Mouse (Mus musculus): Measurements from ENCODE around the gene Adamts17. TPM values are rescaled to one million over a fixed set of nuclear protein-coding genes. Genes with fewer than 3 reads are reported as not detected.

The Adamts17 gene
- polyA plus RNA-seq, 1 experiment from 2014 or later, result 4.7 TPM

DNA sequence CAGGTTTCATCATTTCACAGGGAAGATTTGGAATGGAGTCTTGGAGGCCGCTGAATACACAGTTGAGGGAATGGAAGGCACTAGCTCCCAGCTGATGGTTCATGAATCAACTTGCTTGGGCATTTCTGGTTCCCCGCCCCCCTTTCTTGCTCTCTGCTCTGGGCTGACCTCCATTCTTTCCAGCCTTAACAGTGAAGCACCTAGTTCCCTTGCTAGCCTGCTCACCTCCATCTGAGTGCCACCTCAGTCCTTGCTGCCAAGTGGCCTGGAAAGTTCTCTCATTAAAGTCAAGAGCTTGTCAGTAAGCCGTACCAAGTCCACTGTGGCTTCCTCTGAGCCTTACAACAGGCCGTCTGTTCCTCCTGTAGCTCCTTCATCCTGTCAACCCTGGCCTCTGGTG lies 52.6 kb downstream of the Adamts17 start:
- 0 out of 2 replicates have a peak, but pooled peaks cover 5% of the 10 kb centered on the region for H3K9me3 ChIP-seq
- 83% methylated on average over 4 of the region's 4 CpGs for WGBS
- H3K36me3 ChIP-seq, result no peaks in the 10 kb centered on the region
- H3K27ac ChIP-seq, result no peak overlapping the region
- H3K4me3 ChIP-seq, result no peak overlapping the region
- no peak overlapping the region for H3K9ac ChIP-seq
- no peaks in the 10 kb centered on the region for H3K27me3 ChIP-seq (replicated peaks)
- no peak overlapping the region for H3K4me2 ChIP-seq (replicated peaks)
- H3K4me1 ChIP-seq, result no peaks in the 10 kb centered on the region
- no peak for ATAC-seq (ENCODE audit: low FRiP score, low read depth)

DNA sequence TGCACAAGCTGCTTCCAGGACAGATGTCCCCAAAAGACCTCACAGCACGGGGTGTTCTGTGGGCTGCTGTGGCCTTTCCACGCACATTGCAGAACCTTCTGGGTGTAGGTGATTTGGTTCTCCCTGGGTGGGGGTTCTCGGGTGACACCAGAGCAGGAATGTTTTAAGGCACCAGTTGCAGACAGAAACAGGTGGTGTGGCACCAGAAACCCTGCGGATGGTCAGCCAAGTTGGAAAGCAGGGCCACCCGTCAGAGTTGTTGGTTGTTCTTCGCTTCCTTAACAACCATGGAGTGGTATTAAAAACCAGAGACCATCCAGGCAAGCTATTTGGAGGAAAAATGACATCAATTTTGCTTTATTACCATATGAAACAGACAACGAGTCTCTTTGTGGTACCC lies 62.8 kb downstream of the Adamts17 start:
- 0 out of 2 replicates have a peak, but pooled peaks cover under 1% of the 10 kb centered on the region for H3K9me3 ChIP-seq
- no peak overlapping the region for H3K27ac ChIP-seq
- no peak overlapping the region for H3K4me2 ChIP-seq (replicated peaks)
- whole genome bisulfite sequencing, result 78% methylated on average over 7 of the region's 7 CpGs
- no peaks in the 10 kb centered on the region for H3K27me3 ChIP-seq (replicated peaks)
- no peak for ATAC-seq (ENCODE audit: low FRiP score, low read depth)
- H3K36me3 ChIP-seq, result no peaks in the 10 kb centered on the region
- H3K9ac ChIP-seq, result no peak overlapping the region
- H3K4me1 ChIP-seq, result no peaks in the 10 kb centered on the region
- no peak overlapping the region for H3K4me3 ChIP-seq

DNA sequence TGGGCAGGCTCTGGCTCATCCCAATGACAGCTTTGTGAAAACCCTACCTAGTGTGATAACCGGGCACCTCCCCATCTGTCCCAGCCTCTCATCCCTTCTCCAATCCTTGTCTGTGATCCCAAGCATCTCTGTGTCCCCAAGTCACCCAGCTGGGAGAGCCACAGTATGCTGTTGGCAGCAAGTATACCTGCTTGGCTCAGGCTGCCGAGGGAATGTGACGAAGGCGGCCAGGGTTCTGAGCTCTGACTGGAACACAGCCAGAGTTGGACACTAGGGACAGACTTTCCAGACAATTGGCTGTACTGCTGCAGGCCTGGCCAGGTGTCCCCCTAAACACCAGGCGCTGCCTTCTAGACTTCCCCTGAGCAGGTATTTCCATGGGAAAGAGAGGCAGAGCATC lies 63.5 kb downstream of the Adamts17 start:
- Histone ChIP-seq H3K9me3 (no peaks in the 10 kb centered on the region), H3K27me3 (replicated peaks) (no peaks in the 10 kb centered on the region), H3K27ac (no peak overlapping the region), H3K4me1 (no peaks in the 10 kb centered on the region), H3K36me3 (no peaks in the 10 kb centered on the region), H3K9ac (no peak overlapping the region), H3K4me3 (no peak overlapping the region), H3K4me2 (replicated peaks) (no peak overlapping the region)
- WGBS, result 90% methylated on average over 5 of the region's 5 CpGs
- ATAC-seq (ENCODE audit: low FRiP score, low read depth), result no peak

DNA sequence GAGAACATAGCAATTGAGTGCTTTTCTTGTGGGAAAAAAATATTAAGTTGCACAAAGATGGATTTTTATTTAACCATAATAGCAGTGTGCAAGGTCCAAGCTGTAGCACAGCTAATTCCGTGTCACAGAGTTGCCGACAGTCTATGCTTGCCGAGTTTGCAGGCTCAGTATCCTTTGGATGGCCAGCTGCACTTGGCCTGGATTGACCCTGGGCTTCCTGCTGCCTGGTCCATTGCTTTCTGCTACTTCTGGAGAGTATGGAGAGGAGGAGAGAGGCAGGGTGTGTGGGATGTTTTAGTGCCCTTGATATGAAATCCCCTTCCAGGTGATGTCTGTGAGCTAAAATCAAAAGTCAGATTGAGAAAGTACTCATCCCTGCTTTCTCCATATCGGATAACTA lies 66.4 kb downstream of the Adamts17 start:
- Histone ChIP-seq H3K4me1 (no peaks in the 10 kb centered on the region), H3K4me3 (no peak overlapping the region), H3K9me3 (no peaks in the 10 kb centered on the region), H3K27me3 (replicated peaks) (no peaks in the 10 kb centered on the region), H3K4me2 (replicated peaks) (no peak overlapping the region), H3K9ac (no peak overlapping the region), H3K36me3 (no peaks in the 10 kb centered on the region), H3K27ac (no peak overlapping the region)
- whole genome bisulfite sequencing, result 87% methylated on average over 4 of the region's 4 CpGs
- no peak for ATAC-seq (ENCODE audit: low FRiP score, low read depth)

DNA sequence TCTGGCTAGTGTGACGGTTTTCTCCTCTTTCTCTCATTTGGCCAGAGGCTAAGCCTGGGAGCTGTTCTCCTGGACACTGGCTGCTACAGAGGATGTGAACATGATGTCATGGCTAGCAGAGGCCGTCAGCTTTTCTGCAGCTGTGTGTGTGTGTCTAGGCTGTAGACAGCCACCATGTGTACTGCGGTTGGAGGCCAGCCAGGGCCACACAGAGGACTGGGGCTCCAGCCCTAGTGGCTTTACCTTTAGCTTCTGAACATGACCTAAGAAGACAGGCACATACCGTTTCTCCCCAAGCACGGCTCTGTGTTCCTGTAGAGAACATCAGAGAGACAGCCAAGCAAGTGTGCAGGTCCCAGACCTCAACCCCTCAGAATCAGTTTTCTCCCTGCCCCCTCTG lies 73.3 kb downstream of the Adamts17 start:
- no peaks in the 10 kb centered on the region for H3K9me3 ChIP-seq

DNA sequence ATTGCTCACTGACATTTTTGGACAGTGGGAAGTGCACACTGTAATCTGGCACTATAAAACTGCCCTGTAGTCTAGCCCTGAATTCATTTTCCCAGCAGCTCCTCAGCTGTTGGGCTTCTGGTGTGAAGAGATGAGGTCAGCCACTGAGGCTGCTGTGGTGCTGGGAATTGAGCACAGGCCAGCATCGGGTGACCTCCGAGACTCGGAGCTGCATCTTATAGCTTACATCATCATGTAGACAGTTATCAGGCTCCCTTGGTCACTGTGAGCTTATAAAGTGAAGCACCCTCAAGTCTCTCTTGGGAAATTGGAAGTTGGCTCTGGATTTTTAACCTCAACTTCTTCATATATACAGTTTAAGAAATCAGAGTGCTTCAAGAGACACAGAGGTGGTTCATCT lies 84.1 kb downstream of the Adamts17 start:
- H3K4me3 ChIP-seq, result no peak overlapping the region
- no peaks in the 10 kb centered on the region for H3K4me1 ChIP-seq
- no peak overlapping the region for H3K9ac ChIP-seq
- H3K27ac ChIP-seq, result no peak overlapping the region
- H3K4me2 ChIP-seq (replicated peaks), result no peak overlapping the region
- WGBS, result 94% methylated on average over 3 of the region's 3 CpGs
- no peak for ATAC-seq (ENCODE audit: low FRiP score, low read depth)
- H3K36me3 ChIP-seq, result no peaks in the 10 kb centered on the region
- no peaks in the 10 kb centered on the region for H3K27me3 ChIP-seq (replicated peaks)
- no peaks in the 10 kb centered on the region for H3K9me3 ChIP-seq

More for the DNA sequence above, 73.3 kb downstream of the Adamts17 start:
- no peaks in the 10 kb centered on the region for H3K36me3 ChIP-seq
- 59% methylated on average over 5 of the region's 5 CpGs for WGBS
- H3K4me2 ChIP-seq (replicated peaks), result no peak overlapping the region
- no peak overlapping the region for H3K4me3 ChIP-seq
- H3K27ac ChIP-seq, result no peak overlapping the region
- H3K27me3 ChIP-seq (replicated peaks), result no peaks in the 10 kb centered on the region
- H3K4me1 ChIP-seq, result peaks cover 3% of the 10 kb centered on the region; the same call in 1 of the 2 replicates
- ATAC-seq (ENCODE audit: low FRiP score, low read depth), result no peak
- H3K9ac ChIP-seq, result no peak overlapping the region

DNA sequence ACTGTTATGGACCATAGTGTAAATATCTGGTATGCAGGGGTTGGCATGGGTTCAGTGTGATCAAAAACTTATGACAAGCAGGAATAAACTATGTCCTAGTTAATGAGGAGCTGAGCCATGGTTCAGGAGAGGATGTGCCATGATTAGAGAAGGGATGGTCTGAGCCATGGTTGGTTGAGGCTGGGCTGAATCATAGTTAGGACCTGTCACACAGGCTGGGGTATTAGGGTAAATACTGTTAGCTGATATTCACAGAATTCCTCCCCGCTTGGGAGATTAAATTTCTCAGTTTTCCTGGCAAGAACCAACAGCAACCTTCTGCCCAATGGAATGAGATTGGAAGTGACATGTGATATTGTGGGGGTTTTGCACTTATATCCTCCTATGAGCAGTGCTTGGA lies 84.6 kb downstream of the Adamts17 start:
- H3K27ac ChIP-seq, result no peak overlapping the region
- H3K27me3 ChIP-seq (replicated peaks), result no peaks in the 10 kb centered on the region
- H3K9me3 ChIP-seq, result no peaks in the 10 kb centered on the region
- H3K9ac ChIP-seq, result no peak overlapping the region
- no peaks in the 10 kb centered on the region for H3K36me3 ChIP-seq
- 93% methylated on average over 1 of the region's 1 CpGs for WGBS
- no peak for ATAC-seq (ENCODE audit: low FRiP score, low read depth)
- H3K4me2 ChIP-seq (replicated peaks), result no peak overlapping the region
- no peaks in the 10 kb centered on the region for H3K4me1 ChIP-seq
- no peak overlapping the region for H3K4me3 ChIP-seq

DNA sequence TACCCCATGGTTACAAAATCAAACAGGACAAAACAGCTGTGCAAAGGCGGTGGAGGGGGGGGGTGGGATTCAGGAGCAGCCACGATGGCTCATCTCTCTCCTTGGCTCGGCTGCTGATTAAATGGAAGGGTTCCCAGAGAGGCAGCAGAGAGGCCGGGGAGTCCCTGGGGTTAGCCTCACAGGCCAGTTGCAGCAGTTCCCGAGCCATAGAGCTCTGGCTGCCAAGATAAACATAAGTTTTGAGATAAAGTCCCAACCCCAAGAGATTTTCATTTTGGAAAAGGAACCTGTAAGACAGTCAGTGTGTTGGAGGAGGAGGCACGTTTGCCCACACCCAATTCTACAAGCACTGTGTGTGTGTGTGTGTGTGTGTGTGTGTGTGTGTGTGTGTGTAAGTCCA lies 89.7 kb downstream of the Adamts17 start:
- H3K4me3 ChIP-seq, result no peak overlapping the region
- no peak overlapping the region for H3K9ac ChIP-seq
- no peaks in the 10 kb centered on the region for H3K27me3 ChIP-seq (replicated peaks)
- no peak overlapping the region for H3K27ac ChIP-seq
- ATAC-seq (ENCODE audit: low FRiP score, low read depth), result no peak
- no peaks in the 10 kb centered on the region for H3K4me1 ChIP-seq
- H3K4me2 ChIP-seq (replicated peaks), result no peak overlapping the region
- WGBS, result 74% methylated on average over 6 of the region's 6 CpGs
- H3K36me3 ChIP-seq, result no peaks in the 10 kb centered on the region
- H3K9me3 ChIP-seq, result no peaks in the 10 kb centered on the region

DNA sequence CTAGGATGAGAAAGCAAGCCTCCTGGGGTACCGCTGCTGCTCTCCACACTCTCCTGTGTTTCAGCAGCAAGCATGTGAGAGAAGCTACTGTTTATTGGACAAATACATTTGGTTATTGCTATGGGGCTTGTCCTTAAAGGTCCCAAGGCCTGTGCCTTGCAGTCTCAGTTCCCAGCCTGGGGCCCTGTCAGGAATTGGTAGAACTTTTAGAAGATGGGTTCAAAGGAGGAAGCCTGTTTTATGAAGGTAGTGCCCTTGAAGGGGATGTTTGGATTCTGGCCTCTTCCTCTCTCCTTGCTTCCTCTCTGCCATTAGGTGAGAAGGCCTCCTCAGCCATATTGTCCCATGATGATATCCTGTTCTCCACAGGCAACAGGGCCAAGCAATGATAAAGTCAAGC lies 91.8 kb downstream of the Adamts17 start:
- no peaks in the 10 kb centered on the region for H3K9me3 ChIP-seq
- WGBS, result 92% methylated on average over 1 of the region's 1 CpGs
- H3K9ac ChIP-seq, result no peak overlapping the region
- no peak overlapping the region for H3K4me2 ChIP-seq (replicated peaks)
- no peak overlapping the region for H3K27ac ChIP-seq
- no peak overlapping the region for H3K4me3 ChIP-seq
- no peak for ATAC-seq (ENCODE audit: low FRiP score, low read depth)
- H3K4me1 ChIP-seq, result no peaks in the 10 kb centered on the region
- H3K27me3 ChIP-seq (replicated peaks), result no peaks in the 10 kb centered on the region
- H3K36me3 ChIP-seq, result no peaks in the 10 kb centered on the region

DNA sequence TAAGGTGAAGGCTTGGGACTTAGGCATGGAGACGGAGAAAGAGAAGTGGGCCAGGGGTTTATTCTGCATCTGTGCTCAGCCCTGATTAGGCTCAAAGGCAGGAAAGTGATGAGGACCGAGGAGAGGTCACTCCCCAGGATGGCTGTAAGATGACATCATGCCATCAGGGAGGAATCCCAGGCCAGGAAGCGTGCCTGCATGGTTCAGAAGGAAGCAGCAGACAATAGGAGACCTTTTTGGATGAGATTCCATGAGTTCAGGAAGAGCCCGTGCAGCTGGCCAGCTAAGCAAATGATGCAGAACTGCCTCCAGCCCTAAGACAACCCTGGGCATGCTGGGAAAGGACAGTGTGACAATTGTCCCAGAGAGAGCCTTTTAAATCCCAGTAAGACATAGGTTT lies 93.7 kb downstream of the Adamts17 start:
- H3K9ac ChIP-seq, result no peak overlapping the region
- no peaks in the 10 kb centered on the region for H3K36me3 ChIP-seq
- H3K4me1 ChIP-seq, result no peaks in the 10 kb centered on the region
- H3K9me3 ChIP-seq, result no peaks in the 10 kb centered on the region
- H3K4me2 ChIP-seq (replicated peaks), result no peak overlapping the region
- H3K27ac ChIP-seq, result no peak overlapping the region
- no peaks in the 10 kb centered on the region for H3K27me3 ChIP-seq (replicated peaks)
- ATAC-seq (ENCODE audit: low FRiP score, low read depth), result no peak
- H3K4me3 ChIP-seq, result no peak overlapping the region
- 58% methylated on average over 4 of the region's 4 CpGs for WGBS

DNA sequence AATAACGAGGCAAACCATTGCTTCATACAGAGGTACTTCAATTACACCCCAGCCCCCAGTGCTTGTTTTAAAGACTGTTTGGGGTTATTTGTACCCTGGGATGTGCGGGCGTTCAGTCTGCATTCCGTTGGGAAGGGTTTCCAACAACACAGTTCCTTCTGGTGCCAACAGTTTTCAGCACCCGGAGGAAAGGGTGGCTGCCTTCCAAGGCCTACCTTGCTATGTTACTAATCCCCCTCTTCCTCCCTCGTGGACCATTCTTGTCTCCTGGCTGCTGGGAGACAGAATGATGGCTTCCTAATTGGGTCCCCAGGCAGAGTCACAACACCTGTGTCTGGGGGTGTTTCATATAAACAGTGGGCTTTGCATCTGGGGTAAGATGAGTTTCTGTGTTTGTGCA lies 94.5 kb downstream of the Adamts17 start:
- Histone ChIP-seq H3K27me3 (replicated peaks) (no peaks in the 10 kb centered on the region), H3K4me1 (no peaks in the 10 kb centered on the region), H3K27ac (no peak overlapping the region), H3K4me3 (no peak overlapping the region), H3K4me2 (replicated peaks) (no peak overlapping the region), H3K36me3 (no peaks in the 10 kb centered on the region), H3K9ac (no peak overlapping the region), H3K9me3 (no peaks in the 10 kb centered on the region)
- WGBS, result 83% methylated on average over 6 of the region's 6 CpGs
- no peak for ATAC-seq (ENCODE audit: low FRiP score, low read depth)

DNA sequence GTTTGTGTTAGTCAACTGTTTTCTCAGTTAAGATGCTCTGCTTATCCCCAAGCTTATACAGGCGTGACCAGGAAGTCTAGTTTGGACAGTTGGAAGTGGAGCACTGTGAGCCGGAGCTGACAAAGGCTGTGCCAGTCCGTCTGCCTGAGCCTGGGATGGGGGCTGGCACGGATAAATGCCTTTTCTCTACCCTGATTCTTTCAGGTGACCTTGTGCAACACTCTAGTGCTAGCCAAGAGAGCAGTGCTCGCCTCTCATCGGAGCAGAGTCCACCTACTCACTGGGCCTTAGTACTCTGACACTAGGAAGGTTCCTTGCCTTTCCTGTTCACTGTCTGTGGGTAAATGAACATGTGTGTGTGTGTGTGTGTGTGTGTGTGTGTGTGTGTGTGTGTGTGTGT lies 95.5 kb downstream of the Adamts17 start:
- no peak overlapping the region for H3K4me2 ChIP-seq (replicated peaks)
- no peaks in the 10 kb centered on the region for H3K9me3 ChIP-seq
- H3K9ac ChIP-seq, result no peak overlapping the region
- no peak for ATAC-seq (ENCODE audit: low FRiP score, low read depth)
- no peaks in the 10 kb centered on the region for H3K36me3 ChIP-seq
- 0 out of 2 replicates have a peak, but pooled peaks cover 4% of the 10 kb centered on the region for H3K4me1 ChIP-seq
- WGBS, result 89% methylated on average over 6 of the region's 6 CpGs
- no peak overlapping the region for H3K4me3 ChIP-seq
- H3K27me3 ChIP-seq (replicated peaks), result no peaks in the 10 kb centered on the region
- no peak overlapping the region for H3K27ac ChIP-seq

DNA sequence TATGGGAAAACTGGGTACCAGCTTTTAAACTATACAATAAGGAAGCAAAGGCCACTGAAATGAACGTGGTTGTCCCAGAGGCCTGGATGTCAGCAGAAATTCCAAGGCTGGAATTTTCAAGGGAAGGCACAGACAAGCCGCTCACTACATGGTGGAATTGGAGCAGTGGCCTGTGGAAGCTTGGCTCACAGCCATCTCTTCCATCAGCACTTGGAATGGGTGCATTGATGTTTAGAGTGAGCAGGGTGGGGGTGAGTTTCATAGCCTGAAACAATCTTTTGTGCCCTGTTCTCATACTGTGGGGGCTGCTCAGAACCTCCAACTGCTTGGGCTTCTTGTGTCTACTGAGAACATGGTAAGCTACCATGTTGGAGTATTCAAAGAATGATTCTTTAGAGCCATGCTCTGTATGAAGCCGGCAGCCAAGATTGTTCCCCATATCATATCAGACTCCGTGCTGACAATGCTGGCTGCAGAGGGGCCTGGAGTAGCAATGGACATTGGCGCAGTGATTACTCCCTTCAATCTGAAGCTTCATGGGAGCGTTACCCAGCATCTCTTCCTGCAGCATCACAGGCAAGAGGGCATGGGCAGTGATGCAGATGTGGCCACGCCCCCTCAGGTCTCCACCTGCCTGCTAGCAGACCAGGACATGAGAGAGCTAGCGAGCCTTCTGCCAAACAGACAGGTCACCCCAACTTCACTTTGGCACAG lies 96.7 kb downstream of the Adamts17 start:
- 0 out of 2 replicates have a peak, but pooled peaks cover 4% of the 10 kb centered on the region for H3K4me1 ChIP-seq
- 85% methylated on average over 8 of the region's 8 CpGs for WGBS
- no peak overlapping the region for H3K4me3 ChIP-seq
- no peaks in the 10 kb centered on the region for H3K36me3 ChIP-seq
- H3K9ac ChIP-seq, result no peak overlapping the region
- no peak overlapping the region for H3K27ac ChIP-seq
- no peaks in the 10 kb centered on the region for H3K27me3 ChIP-seq (replicated peaks)
- ATAC-seq (ENCODE audit: low FRiP score, low read depth), result no peak
- no peak overlapping the region for H3K4me2 ChIP-seq (replicated peaks)
- no peaks in the 10 kb centered on the region for H3K9me3 ChIP-seq
